Mouse (Mus musculus) myocyte (in vitro differentiated cells): ENCODE measurements around the gene Rhobtb3.

Experiments
- CEBPB ChIP-seq: IDR thresholded peaks from 2 replicates; pipeline ENCODE4 v1.6.1; 2011; ENCODE audit warnings: mild to moderate bottlenecking, moderate library complexity; ENCODE audit not compliant: poor library complexity, insufficient read depth, severe bottlenecking
- MAX ChIP-seq: IDR thresholded peaks from one replicate; pipeline ENCODE4 v1.6.1; 2011; ENCODE audit warnings: low read depth, mild to moderate bottlenecking, control low read depth
- MYOD1 ChIP-seq, 3 experiments: IDR thresholded peaks; one replicate each; pipeline ENCODE4 v1.6.1; 2011; ENCODE audit warnings: control low read depth in 2 of 3, low read depth in 2 of 3, mild to moderate bottlenecking in 2 of 3, moderate library complexity in 1 of 3; ENCODE audit not compliant: insufficient read length in 2 of 3, control insufficient read depth in 1 of 3
- MYOG ChIP-seq, 3 experiments: IDR thresholded peaks; one replicate each; pipeline ENCODE4 v1.6.1; 2011; ENCODE audit warnings: control low read depth in 2 of 3, low read depth in 2 of 3, mild to moderate bottlenecking in 2 of 3; ENCODE audit not compliant: insufficient read length in 2 of 3, control insufficient read depth in 1 of 3, insufficient read depth in 1 of 3
- POLR2A ChIP-seq: IDR thresholded peaks from one replicate; pipeline ENCODE4 v1.6.1; 2011; ENCODE audit warnings: low read depth, mild to moderate bottlenecking, control low read depth, moderate library complexity; ENCODE audit not compliant: insufficient read length
- POLR2AphosphoS2 ChIP-seq: IDR thresholded peaks from one replicate; pipeline ENCODE4 v1.6.1; 2011; ENCODE audit warnings: low read depth, control low read depth; ENCODE audit not compliant: insufficient read length
- TCF12 ChIP-seq: IDR thresholded peaks from one replicate; pipeline ENCODE4 v1.6.1; 2011; ENCODE audit warnings: mild to moderate bottlenecking, control low read depth; ENCODE audit not compliant: poor library complexity, insufficient read depth, severe bottlenecking

DNA sequence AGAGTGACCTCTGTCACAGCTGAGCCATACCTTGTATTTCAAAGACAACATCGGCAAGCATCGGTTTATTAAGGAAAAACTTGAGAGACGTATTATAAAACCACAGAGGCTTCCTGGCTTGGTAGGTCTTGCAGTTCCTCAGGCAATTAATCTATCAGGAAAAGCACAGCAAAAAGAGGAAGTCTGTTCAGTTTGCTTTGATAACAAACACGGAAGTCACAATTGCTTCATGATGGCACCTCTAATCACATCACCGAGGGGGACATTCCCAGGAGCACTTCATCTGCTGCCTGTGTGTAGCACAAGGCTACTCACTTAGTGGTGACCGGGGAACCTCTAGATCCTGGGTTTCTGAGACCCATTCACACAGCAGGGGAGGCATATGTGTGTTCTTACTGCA, 50.8 kb downstream of the Rhobtb3 start:
- TF ChIP-seq MYOG (IDR thresholded peaks at IDR 0.05; ENCODE audit: control insufficient read depth in 1 of 3, insufficient read depth in 1 of 3, insufficient read length in 2 of 3, low read depth in 2 of 3): no peak
- no peak for TF ChIP-seq CEBPB
- no peak for TF ChIP-seq POLR2A
- no peak for TF ChIP-seq MAX
- no peak for TF ChIP-seq TCF12
- no peak for TF ChIP-seq POLR2AphosphoS2
- no peak for TF ChIP-seq MYOD1 (IDR thresholded peaks at IDR 0.05; ENCODE audit: control insufficient read depth in 1 of 3, insufficient read length in 2 of 3, low read depth in 2 of 3)
